Mouse (Mus musculus) embryonic facial prominence, embryonic 12.5 days (tissue): ENCODE measurements around the gene Hydin. TPM values are rescaled to one million over a fixed set of nuclear protein-coding genes. Genes with fewer than 3 reads are reported as not detected.
"Not testable (repeated sequence)": the region's sequence is repeated elsewhere in the genome, so short reads cannot be mapped to it uniquely, and the experiment has no call there.

Experiments
- ATAC-seq: fragments of 200-750 bp; cut with Nextera tagmentation; 2 replicates; pipeline ENCODE4 v1.8.0; 2017; ENCODE audit not compliant: insufficient number of reproducible peaks, insufficient read depth, low FRiP score, low TSS enrichment
- H3K27ac ChIP-seq: fragments of 300-500 bp; sonication (generic); 2 replicates; pipeline ENCODE4 v1.5.1; 2016; ENCODE audit warnings: mild to moderate bottlenecking
- H3K27me3 ChIP-seq: fragments of 300-500 bp; sonication (generic); 2 replicates; pipeline ENCODE4 v1.6.1; 2016; ENCODE audit warnings: mild to moderate bottlenecking, moderate library complexity
- H3K36me3 ChIP-seq: fragments of 300-500 bp; sonication (generic); 2 replicates; pipeline ENCODE4 v1.6.1; 2016; ENCODE audit warnings: mild to moderate bottlenecking
- H3K4me1 ChIP-seq: fragments of 300-500 bp; sonication (generic); 2 replicates; pipeline ENCODE4 v1.6.1; 2016
- H3K4me2 ChIP-seq: fragments of 300-500 bp; sonication (generic); replicated peaks from 2 replicates; pipeline ENCODE4 v1.6.1; 2016; ENCODE audit warnings: mild to moderate bottlenecking, moderate library complexity
- H3K4me3 ChIP-seq: fragments of 300-500 bp; sonication (generic); 2 replicates; pipeline ENCODE4 v1.5.1; 2016; ENCODE audit warnings: mild to moderate bottlenecking
- H3K9ac ChIP-seq: fragments of 300-500 bp; sonication (generic); 2 replicates; pipeline ENCODE4 v1.6.1; 2016; ENCODE audit warnings: mild to moderate bottlenecking, moderate library complexity
- H3K9me3 ChIP-seq: fragments of 300-500 bp; sonication (generic); 2 replicates; pipeline ENCODE4 v1.6.1; 2016; ENCODE audit warnings: mild to moderate bottlenecking, moderate library complexity
- WGBS: fragments of 180-500 bp; shearing (Covaris S2); methylation state at CpG from one replicate; pipeline ENCODE4 v1.1.7; 2016; 5-methylcytosine and 5-hydroxymethylcytosine counted together
- polyA plus RNA-seq: library from polyadenylated mRNA; unstranded; fragments of >200 nt; fragmentation: Nextera tagmentation; extraction: Ambion mirVana; gene quantifications from 2 replicates; pipeline ENCODE4 v1.2.1, GENCODE M21; 2016

Hydin gene
- polyA plus RNA-seq, 1 experiment from 2014 or later, result 0.08 TPM

- ATAC-seq, result no peak
- no peaks in the 10 kb centered on the region for H3K27me3 ChIP-seq
- H3K9ac ChIP-seq, result no peak overlapping the region
- no peak overlapping the region for H3K4me3 ChIP-seq
- no peak overlapping the region for H3K4me2 ChIP-seq
- H3K36me3 ChIP-seq, result no peaks in the 10 kb centered on the region
- H3K4me1 ChIP-seq, result no peaks in the 10 kb centered on the region
- WGBS, result 87% methylated on average over 5 of the region's 5 CpGs
- no peaks in the 10 kb centered on the region for H3K9me3 ChIP-seq
- no peak overlapping the region for H3K27ac ChIP-seq
These were observed 224.3 kb downstream of the Hydin start for GRCm38 (mm10) chr8:110491118-110491517.

- H3K27me3 ChIP-seq, result 0 out of 2 replicates have a peak, but pooled peaks cover under 1% of the 10 kb centered on the region
- H3K36me3 ChIP-seq, result no peaks in the 10 kb centered on the region
- H3K4me3 ChIP-seq, result no peak overlapping the region
- 84% methylated on average over 9 of the region's 9 CpGs for WGBS
- no peak for ATAC-seq
- H3K4me2 ChIP-seq, result no peak overlapping the region
- H3K27ac ChIP-seq, result no peak overlapping the region
- no peaks in the 10 kb centered on the region for H3K9me3 ChIP-seq
- no peaks in the 10 kb centered on the region for H3K4me1 ChIP-seq
- H3K9ac ChIP-seq, result no peak overlapping the region
These were observed 229.5 kb downstream of the Hydin start for GRCm38 (mm10) chr8:110496286-110496685.

GRCm38 (mm10) chr8:110500253-110500652, 233.5 kb downstream of the Hydin start:
- Histone ChIP-seq H3K27me3 (0 out of 2 replicates have a peak, but pooled peaks cover 4% of the 10 kb centered on the region), H3K27ac (no peak overlapping the region), H3K4me2 (no peak overlapping the region), H3K36me3 (no peaks in the 10 kb centered on the region), H3K4me1 (no peaks in the 10 kb centered on the region), H3K9me3 (no peaks in the 10 kb centered on the region), H3K4me3 (no peak overlapping the region), H3K9ac (no peak overlapping the region)
- no peak for ATAC-seq
- 32% methylated on average over 10 of the region's 10 CpGs for WGBS

- Histone ChIP-seq H3K9me3 (no peaks in the 10 kb centered on the region), H3K36me3 (no peaks in the 10 kb centered on the region), H3K4me3 (no peak overlapping the region), H3K27ac (no peak overlapping the region), H3K4me1 (no peaks in the 10 kb centered on the region), H3K4me2 (no peak overlapping the region), H3K27me3 (0 out of 2 replicates have a peak, but pooled peaks cover 4% of the 10 kb centered on the region), H3K9ac (no peak overlapping the region)
- 79% methylated on average over 6 of the region's 6 CpGs for WGBS
- no peak for ATAC-seq
These were observed 233.9 kb downstream of the Hydin start for GRCm38 (mm10) chr8:110500661-110501060.

GRCm38 (mm10) chr8:110501330-110501729, 234.6 kb downstream of the Hydin start:
- Histone ChIP-seq H3K36me3 (no peaks in the 10 kb centered on the region), H3K9ac (no peak overlapping the region), H3K27ac (no peak overlapping the region), H3K4me2 (no peak overlapping the region), H3K9me3 (no peaks in the 10 kb centered on the region), H3K4me1 (no peaks in the 10 kb centered on the region), H3K27me3 (0 out of 2 replicates have a peak, but pooled peaks cover 4% of the 10 kb centered on the region), H3K4me3 (no peak overlapping the region)
- WGBS, result 80% methylated on average over 4 of the region's 4 CpGs
- no peak for ATAC-seq

- no peaks in the 10 kb centered on the region for H3K36me3 ChIP-seq
- H3K27me3 ChIP-seq, result 0 out of 2 replicates have a peak, but pooled peaks cover 4% of the 10 kb centered on the region
- 14% methylated on average over 10 of the region's 10 CpGs for WGBS
- no peak overlapping the region for H3K4me2 ChIP-seq
- no peak overlapping the region for H3K27ac ChIP-seq
- no peak overlapping the region for H3K4me3 ChIP-seq
- no peaks in the 10 kb centered on the region for H3K9me3 ChIP-seq
- no peak overlapping the region for H3K9ac ChIP-seq
- ATAC-seq, result no peak
- H3K4me1 ChIP-seq, result no peaks in the 10 kb centered on the region
These were observed 236.1 kb downstream of the Hydin start for GRCm38 (mm10) chr8:110502880-110503279.

GRCm38 (mm10) chr8:110508766-110509165, 242.0 kb downstream of the Hydin start:
- whole genome bisulfite sequencing, result 57% methylated on average over 3 of the region's 3 CpGs
- no peak overlapping the region for H3K4me3 ChIP-seq
- no peak overlapping the region for H3K27ac ChIP-seq
- no peak overlapping the region for H3K4me2 ChIP-seq
- H3K36me3 ChIP-seq, result no peaks in the 10 kb centered on the region
- H3K27me3 ChIP-seq, result no peaks in the 10 kb centered on the region
- no peaks in the 10 kb centered on the region for H3K9me3 ChIP-seq
- no peak overlapping the region for H3K9ac ChIP-seq
- no peaks in the 10 kb centered on the region for H3K4me1 ChIP-seq
- ATAC-seq, result no peak

- H3K9me3 ChIP-seq, result no peaks in the 10 kb centered on the region
- no peak for ATAC-seq
- H3K4me2 ChIP-seq, result no peak overlapping the region
- no peak overlapping the region for H3K9ac ChIP-seq
- no peaks in the 10 kb centered on the region for H3K4me1 ChIP-seq
- no peak overlapping the region for H3K4me3 ChIP-seq
- WGBS, result 75% methylated on average over 7 of the region's 7 CpGs
- no peaks in the 10 kb centered on the region for H3K27me3 ChIP-seq
- no peaks in the 10 kb centered on the region for H3K36me3 ChIP-seq
- no peak overlapping the region for H3K27ac ChIP-seq
These were observed 253.0 kb downstream of the Hydin start for GRCm38 (mm10) chr8:110519790-110520189.

- H3K9ac ChIP-seq, result no peak overlapping the region
- H3K27ac ChIP-seq, result no peak overlapping the region
- no peak overlapping the region for H3K4me2 ChIP-seq
- no peaks in the 10 kb centered on the region for H3K4me1 ChIP-seq
- ATAC-seq, result no peak
- H3K4me3 ChIP-seq, result no peak overlapping the region
- WGBS, result 90% methylated on average over 12 of the region's 12 CpGs
- H3K36me3 ChIP-seq, result no peaks in the 10 kb centered on the region
- H3K9me3 ChIP-seq, result no peaks in the 10 kb centered on the region
- no peaks in the 10 kb centered on the region for H3K27me3 ChIP-seq
These were observed 255.1 kb downstream of the Hydin start for GRCm38 (mm10) chr8:110521851-110522250.

DNA sequence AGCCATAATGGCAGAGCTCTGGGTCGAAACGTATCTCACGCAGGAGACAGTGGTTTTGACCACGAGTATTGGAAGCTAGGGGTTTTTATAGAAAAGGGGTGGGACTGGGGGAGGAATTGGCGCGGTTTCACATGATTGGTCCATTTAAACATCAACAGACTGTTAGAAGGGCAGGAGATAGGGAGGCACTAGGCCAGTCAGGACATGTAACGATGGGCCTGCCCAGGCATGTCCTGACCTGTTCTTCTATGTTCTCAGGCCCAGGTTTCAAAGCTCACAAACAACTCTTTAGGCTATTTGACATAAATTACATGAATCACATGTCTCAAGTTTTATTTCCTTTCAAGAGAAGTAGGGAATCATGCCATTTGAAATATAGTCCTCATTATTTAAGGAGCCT, 255.7 kb downstream of the Hydin start:
- not testable (repeated sequence) for H3K4me2 ChIP-seq, H3K36me3 ChIP-seq, H3K9ac ChIP-seq, H3K9me3 ChIP-seq, H3K4me3 ChIP-seq, H3K27me3 ChIP-seq, H3K27ac ChIP-seq, ATAC-seq, H3K4me1 ChIP-seq
- 91% methylated on average over 7 of the region's 7 CpGs for WGBS

DNA sequence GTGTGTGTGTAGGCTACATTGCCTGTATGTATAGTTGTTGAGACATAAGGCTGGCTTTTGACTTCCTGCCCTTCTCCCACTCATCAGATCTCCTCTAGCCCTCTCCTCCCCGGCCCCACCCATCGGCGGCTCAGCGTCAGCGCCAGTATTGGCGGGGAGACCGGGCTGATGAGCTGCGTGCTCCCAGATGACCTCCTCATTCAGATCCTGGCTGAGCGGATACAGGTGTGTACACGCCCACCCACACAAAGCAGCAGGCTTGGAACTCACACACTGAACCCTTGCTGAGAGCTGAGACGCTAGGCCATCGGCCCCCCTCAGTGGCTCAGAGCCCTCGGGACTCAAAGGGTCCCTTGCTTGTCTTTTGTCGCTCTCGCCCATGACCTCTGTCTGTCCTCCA, 256.2 kb downstream of the Hydin start:
- Histone ChIP-seq H3K9ac (no peak overlapping the region), H3K4me2 (no peak overlapping the region), H3K27me3 (no peaks in the 10 kb centered on the region), H3K9me3 (no peaks in the 10 kb centered on the region), H3K4me1 (no peaks in the 10 kb centered on the region), H3K27ac (no peak overlapping the region), H3K4me3 (no peak overlapping the region), H3K36me3 (no peaks in the 10 kb centered on the region)
- ATAC-seq, result no peak
- 66% methylated on average over 15 of the region's 15 CpGs for WGBS

DNA sequence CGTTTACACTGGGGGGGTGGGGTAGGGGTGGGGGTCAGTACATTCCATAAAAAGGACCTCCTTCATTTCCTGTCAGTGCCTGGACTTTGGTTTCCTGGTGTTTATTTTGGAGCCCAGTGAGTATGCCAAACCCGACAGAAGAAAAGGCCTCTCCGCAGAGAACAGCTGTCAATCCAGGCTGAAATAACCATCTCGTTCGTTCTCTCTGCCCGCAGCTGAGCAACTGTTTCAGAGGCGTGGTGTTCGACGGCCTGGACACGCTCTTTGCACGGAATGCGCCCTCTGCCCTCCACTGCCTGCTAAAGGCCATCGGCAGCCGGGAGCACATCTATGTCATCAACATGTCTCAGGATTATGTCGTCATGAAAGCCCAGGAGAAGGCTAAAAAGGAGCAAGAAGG, 258.5 kb downstream of the Hydin start:
- no peak overlapping the region for H3K27ac ChIP-seq
- no peak for ATAC-seq
- no peaks in the 10 kb centered on the region for H3K4me1 ChIP-seq
- no peak overlapping the region for H3K9ac ChIP-seq
- H3K4me3 ChIP-seq, result no peak overlapping the region
- H3K36me3 ChIP-seq, result no peaks in the 10 kb centered on the region
- no peaks in the 10 kb centered on the region for H3K9me3 ChIP-seq
- H3K4me2 ChIP-seq, result no peak overlapping the region
- no peaks in the 10 kb centered on the region for H3K27me3 ChIP-seq
- 50% methylated on average over 15 of the region's 15 CpGs for WGBS
